Comparison of ENCODE assay signal across 8 mouse cellular contexts in the genomic region with DNA sequence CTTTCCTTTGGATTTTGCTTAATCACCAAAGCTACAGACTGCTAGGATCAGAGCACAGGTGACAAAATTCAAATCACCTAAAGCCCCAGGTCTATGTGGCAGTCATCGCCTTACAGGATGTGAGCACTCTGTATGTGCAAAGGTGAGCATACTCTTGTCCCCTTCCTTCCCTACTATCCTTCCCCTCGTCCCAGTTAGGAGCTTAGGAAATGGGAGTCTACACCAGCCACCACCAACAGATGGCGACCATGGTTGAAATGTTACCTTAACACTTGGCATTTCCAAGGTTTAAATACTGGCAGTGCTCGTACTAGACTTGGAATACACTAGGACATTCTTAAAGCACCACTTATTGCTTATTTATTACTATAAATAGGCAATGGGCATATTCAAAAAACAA.
DNase-seq lines count a peak whose midpoint lies in the region; ATAC-seq and TF ChIP-seq lines count a peak whose summit lies in the region.

No protein-coding gene starts in this region.

- peaks cover 27% of the 10 kb centered on the region for H3K4me1 ChIP-seq in hindbrain, embryonic 14.5 days (replicated peaks; ENCODE audit: control insufficient read depth, insufficient read depth, low read length)
- H3K4me1 ChIP-seq in hindbrain, embryonic 10.5 days (replicated peaks): peaks cover 56% of the 10 kb centered on the region
- peaks cover 2 to 5% of the 10 kb centered on the region in 2 experiments; a peak in 1 of 4 replicates for H3K4me1 ChIP-seq in ES-E14 (ENCODE audit: control insufficient read depth in 2 of 2, insufficient read depth in 2 of 2, low read length in 2 of 2, poor library complexity in 1 of 2)

- H3K9ac ChIP-seq in hindbrain, embryonic 14.5 days: no peak overlapping the region
- H3K9ac ChIP-seq in ES-E14 (ENCODE audit: insufficient read depth, low read depth, low read length, poor library complexity, severe bottlenecking): no peak overlapping the region

- DNase-seq in hindbrain, embryonic 14.5 days (ENCODE audit: low spot score): peak; percentile 57
- DNase-seq in hindbrain, embryonic 10.5 days (ENCODE audit: low spot score): no peak
- peak; percentile 21 for DNase-seq in ES-E14 (ENCODE audit: low read depth, low spot score)
- DNase-seq in brain, adult 2 months (ENCODE audit: low read depth, low spot score): peak; percentile 67
- DNase-seq in induced T-regulatory cell, adult 2 months (ENCODE audit: low read depth): peak; percentile 31
- DNase-seq in lung, postnatal 10 days: peak; percentile 67
- no peak for DNase-seq in B cell, adult 2 months
- no peak for DNase-seq in yolk sac, embryonic 10.5 days (ENCODE audit: low spot score)

- no peaks in the 10 kb centered on the region for H3K9me3 ChIP-seq in hindbrain, embryonic 14.5 days (ENCODE audit: control insufficient read depth, low read length)
- no peaks in the 10 kb centered on the region for H3K9me3 ChIP-seq in hindbrain, embryonic 10.5 days
- H3K9me3 ChIP-seq in ES-E14 (ENCODE audit: control insufficient read depth, insufficient read depth, low read depth, low read length): no peaks in the 10 kb centered on the region

- no peak overlapping the region for H3K4me2 ChIP-seq in hindbrain, embryonic 14.5 days (replicated peaks)

- ATAC-seq in hindbrain, embryonic 14.5 days (ENCODE audit: low FRiP score): peak; percentile 32

- WGBS in hindbrain, embryonic 14.5 days: 29% methylated on average over 4 of the region's 4 CpGs
- WGBS in hindbrain, embryonic 10.5 days: 28% methylated on average over 4 of the region's 4 CpGs

- no peak overlapping the region for H3K27ac ChIP-seq in hindbrain, embryonic 14.5 days
- H3K27ac ChIP-seq in hindbrain, embryonic 10.5 days: no peak overlapping the region
- no peak overlapping the region for H3K27ac ChIP-seq in ES-E14 (ENCODE audit: insufficient read depth, low read depth, low read length, poor library complexity, severe bottlenecking)

- 0 out of 2 replicates have a peak, but pooled peaks cover 4% of the 10 kb centered on the region for H3K27me3 ChIP-seq in hindbrain, embryonic 14.5 days (ENCODE audit: control insufficient read depth, insufficient read depth, low read length)
- H3K27me3 ChIP-seq in hindbrain, embryonic 10.5 days (ENCODE audit: insufficient read depth, poor library complexity, severe bottlenecking): peaks cover 27% of the 10 kb centered on the region

- H3K4me3 ChIP-seq in hindbrain, embryonic 14.5 days (replicated peaks; ENCODE audit: low read length): no peak overlapping the region
- H3K4me3 ChIP-seq in hindbrain, embryonic 10.5 days: no peak overlapping the region
- no peak overlapping the region for H3K4me3 ChIP-seq in ES-E14 (ENCODE audit: insufficient read depth in 1 of 2, low read depth in 1 of 2, low read length in 2 of 2, poor library complexity in 1 of 2, severe bottlenecking in 1 of 2)

- in situ Hi-C loops in ES-E14 (cut with MboI; ENCODE audit: low sequenced_read_pairs in 2 of 2, unreplicated experiment in 2 of 2): no loop called here

- H3K36me3 ChIP-seq in hindbrain, embryonic 14.5 days (replicated peaks; ENCODE audit: control insufficient read depth, insufficient read depth): no peaks in the 10 kb centered on the region
- H3K36me3 ChIP-seq in hindbrain, embryonic 10.5 days: no peaks in the 10 kb centered on the region
- H3K36me3 ChIP-seq in ES-E14 (ENCODE audit: control insufficient read depth, insufficient read depth, low read length, poor library complexity, severe bottlenecking): no peaks in the 10 kb centered on the region; the same call in 1 of the 2 replicates

TF ChIP-seq in ES-E14, 5 proteins besides CTCF, POLR2A, EP300 and RAD21:
- no peak for TF ChIP-seq MAFK (IDR thresholded peaks at IDR 0.05; ENCODE audit: insufficient read depth, low read depth, low read length)
- no peak for TF ChIP-seq ZNF384 (IDR thresholded peaks at IDR 0.05; ENCODE audit: low read depth, low read length)
- peak; percentile 28; the same call in 1 of the 2 replicates for TF ChIP-seq ZC3H11A (IDR thresholded peaks at IDR 0.05; ENCODE audit: borderline replicate concordance, low read depth, low read length)

Comparison
In these comparisons a context has a peak if more than half of its experiments do, and no peak if none do; other contexts are left out.
1. DNase-seq: peak in hindbrain, embryonic 14.5 days (single experiment), ES-E14 (single experiment), brain, adult 2 months (single experiment), induced T-regulatory cell, adult 2 months (single experiment) and lung, postnatal 10 days (single experiment); none in hindbrain, embryonic 10.5 days (single experiment), B cell, adult 2 months (0 of 2) and yolk sac, embryonic 10.5 days (single experiment).